Mouse (Mus musculus): ENCODE measurements around the gene Abcb10.

Abcb10 gene

GRCm38 (mm10) chr8:123902653-123903052, 80.3 kb downstream of the Abcb10 start:
- DNase-seq (ENCODE audit: low spot score in 2 of 2) = no peak

Data from thymus, postnatal 10 days (tissue).